Mouse (Mus musculus) intestine, postnatal 0 days (tissue): Measurements from ENCODE around the gene Rsrc2. TPM values are rescaled to one million over a fixed set of nuclear protein-coding genes. Genes with fewer than 3 reads are reported as not detected.
A peak's percentile ranks its signal among the peaks of the same experiment; 100 is the strongest.
"Not testable (repeated sequence)": the region's sequence is repeated elsewhere in the genome, so short reads cannot be mapped to it uniquely, and the experiment has no call there.

Experiments used
- ATAC-seq: fragments of 200-750 bp; cut with Nextera tagmentation; 2 replicates; pipeline ENCODE4 v1.8.0; 2017; ENCODE audit warnings: mild to moderate bottlenecking, moderate TSS enrichment, moderate library complexity
- H3K27ac ChIP-seq: fragments of 300-500 bp; sonication (generic); 2 replicates; pipeline ENCODE4 v1.5.1; 2014; ENCODE audit warnings: mild to moderate bottlenecking, low read depth, low read length, moderate library complexity
- H3K27me3 ChIP-seq: fragments of 300-500 bp; sonication (generic); replicated peaks from 2 replicates; pipeline ENCODE4 v1.6.1; 2014; ENCODE audit warnings: low read length, mixed read lengths; ENCODE audit not compliant: control insufficient read depth, insufficient read depth
- H3K36me3 ChIP-seq: fragments of 300-500 bp; sonication (generic); 2 replicates; pipeline ENCODE4 v1.6.1; 2014; ENCODE audit warnings: mild to moderate bottlenecking, moderate library complexity; ENCODE audit not compliant: control insufficient read depth, insufficient read depth
- H3K4me1 ChIP-seq: fragments of 300-500 bp; sonication (generic); replicated peaks from 2 replicates; pipeline ENCODE4 v1.6.1; 2014; ENCODE audit warnings: antibody characterized with exemption, low read length, mixed read lengths; ENCODE audit not compliant: control insufficient read depth, insufficient read depth
- H3K4me2 ChIP-seq: fragments of 300-500 bp; sonication (generic); replicated peaks from 2 replicates; pipeline ENCODE4 v1.6.1; 2014; ENCODE audit warnings: low read depth, mild to moderate bottlenecking, moderate library complexity
- H3K4me3 ChIP-seq: fragments of 300-500 bp; sonication (generic); 2 replicates; pipeline ENCODE4 v1.5.1; 2014; ENCODE audit warnings: low read depth, low read length
- H3K9ac ChIP-seq: fragments of 300-500 bp; sonication (generic); 2 replicates; pipeline ENCODE4 v1.6.1; 2014; ENCODE audit warnings: mild to moderate bottlenecking, low read depth, low read length
- H3K9me3 ChIP-seq: fragments of 300-500 bp; sonication (generic); 2 replicates; pipeline ENCODE4 v1.6.1; 2016; ENCODE audit warnings: mixed run types; ENCODE audit not compliant: control insufficient read depth
- CTCF ChIP-seq: sonication (generic); IDR thresholded peaks from 2 replicates; pipeline ENCODE4 v1.5.1; 2016; ENCODE audit warnings: low read depth, mild to moderate bottlenecking, control low read depth, antibody characterized with exemption, moderate library complexity
- WGBS: fragments of 180-500 bp; shearing (Covaris S2); extraction: QIAGEN DNeasy Blood & Tissue Kit; methylation state at CpG from one replicate; pipeline ENCODE4 v1.1.7; 2014; 5-methylcytosine and 5-hydroxymethylcytosine counted together
- polyA plus RNA-seq: library from polyadenylated mRNA; unstranded; fragments of >200 nt; fragmentation: Nextera tagmentation; extraction: Ambion mirVana; gene quantifications from 2 replicates; pipeline ENCODE4 v1.2.1, GENCODE M21; 2015

The Rsrc2 gene
- 65.2 and 68.7 TPM in 2 replicates for polyA plus RNA-seq

DNA sequence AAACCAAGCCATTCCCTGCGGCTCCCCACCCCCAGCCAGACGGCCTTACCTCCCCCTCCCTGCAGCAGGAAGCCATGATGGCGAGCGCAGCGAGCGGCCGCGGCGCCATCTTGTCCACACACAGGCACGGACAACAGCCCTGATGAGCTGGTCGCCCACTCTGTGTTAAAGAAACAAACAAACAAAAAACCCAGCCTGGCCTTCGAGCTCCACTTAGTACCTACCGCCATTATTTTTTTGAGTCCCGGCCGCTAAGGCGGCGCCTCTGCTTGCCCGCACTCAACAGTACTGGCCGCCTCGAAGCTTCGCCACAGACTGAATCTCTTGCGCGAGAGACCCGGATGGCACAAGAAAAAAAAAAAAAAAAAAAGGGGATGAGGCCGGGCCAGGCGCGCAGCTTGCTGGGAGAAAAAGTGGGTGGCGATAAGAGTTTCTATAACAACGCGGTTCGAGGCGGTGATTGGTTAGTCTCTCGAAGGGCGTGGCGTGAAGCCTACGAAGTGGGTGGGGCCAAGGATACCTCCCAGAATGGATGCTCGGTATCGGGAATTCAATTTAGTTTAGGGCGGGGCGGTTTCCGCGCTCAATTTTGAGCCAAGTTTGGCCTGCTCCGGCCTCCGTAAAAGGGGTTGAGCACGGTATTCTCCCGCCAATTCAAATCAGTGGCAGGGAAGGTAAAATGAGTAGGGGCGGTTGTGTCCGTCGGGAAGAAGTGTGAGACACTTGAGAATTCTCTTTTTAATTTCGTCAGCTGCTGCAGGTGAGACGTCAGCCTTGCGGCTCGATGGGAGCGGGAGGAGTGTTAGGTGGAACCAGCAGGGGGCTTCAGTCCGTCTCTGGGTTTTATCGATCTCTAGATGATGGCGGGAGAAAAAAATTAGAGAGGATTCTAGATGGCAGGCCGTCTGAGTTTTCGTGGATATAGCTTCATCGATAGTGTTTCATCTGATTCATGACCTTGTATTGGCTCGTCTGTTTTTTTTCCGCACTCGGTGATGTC is at the start of gene Rsrc2, which contains the start of gene Kntc1:
Rsrc2 (minus strand) TSS at position 350 of the 1,000 bp plus-strand sequence.
Kntc1 (plus strand) TSS at position 652 of the 1,000 bp plus-strand sequence.
- H3K9me3 ChIP-seq: no peaks in the 10 kb centered on the region
- peak within 1 kb of the TSS; percentile 75 for H3K4me3 ChIP-seq
- 0 out of 2 replicates have a peak, but pooled peaks cover 7% of the 10 kb centered on the region for H3K4me1 ChIP-seq
- H3K27ac ChIP-seq: peak within 1 kb of the TSS; percentile 96
- peak within 1 kb of the TSS; percentile 75 for H3K9ac ChIP-seq
- no peaks in the 10 kb centered on the region for H3K27me3 ChIP-seq
- H3K36me3 ChIP-seq: peaks cover 5% of the 10 kb centered on the region; the same call in 1 of the 2 replicates
- peak; percentile 46 for TF ChIP-seq CTCF
- ATAC-seq: peak; percentile 98
- H3K4me2 ChIP-seq: peak within 1 kb of the TSS; percentile 71
- under 1% methylated on average over 63 of the region's 63 CpGs for WGBS

DNA sequence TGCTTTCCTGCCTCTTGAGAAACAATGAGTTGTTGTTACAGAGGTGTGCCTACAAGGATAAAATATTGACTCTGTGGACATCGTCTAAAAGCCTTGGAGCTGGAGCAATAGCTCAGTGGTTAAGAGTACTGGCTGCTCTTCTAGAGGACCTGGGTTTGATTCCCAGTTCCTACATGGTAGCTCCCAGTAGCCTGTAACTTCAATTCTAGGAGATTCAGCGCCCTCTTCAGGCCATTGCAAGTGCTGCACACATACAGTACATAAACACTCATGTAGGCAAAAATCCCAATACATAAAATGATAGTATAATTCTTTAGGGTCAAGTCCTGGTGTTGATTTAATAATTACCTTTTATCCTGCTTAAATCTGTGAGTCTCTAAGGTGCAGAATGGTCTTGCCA is 43.9 kb upstream of the Rsrc2 start:
- no peak for TF ChIP-seq CTCF
- H3K36me3 ChIP-seq: peaks cover 44% of the 10 kb centered on the region
- no peak overlapping the region for H3K27ac ChIP-seq
- WGBS: 89% methylated on average over 2 of the region's 2 CpGs
- no peaks in the 10 kb centered on the region for H3K27me3 ChIP-seq
- H3K4me3 ChIP-seq: no peak overlapping the region
- no peak overlapping the region for H3K4me2 ChIP-seq
- ATAC-seq: no peak
- no peaks in the 10 kb centered on the region for H3K4me1 ChIP-seq
- H3K9me3 ChIP-seq: no peaks in the 10 kb centered on the region
- no peak overlapping the region for H3K9ac ChIP-seq

DNA sequence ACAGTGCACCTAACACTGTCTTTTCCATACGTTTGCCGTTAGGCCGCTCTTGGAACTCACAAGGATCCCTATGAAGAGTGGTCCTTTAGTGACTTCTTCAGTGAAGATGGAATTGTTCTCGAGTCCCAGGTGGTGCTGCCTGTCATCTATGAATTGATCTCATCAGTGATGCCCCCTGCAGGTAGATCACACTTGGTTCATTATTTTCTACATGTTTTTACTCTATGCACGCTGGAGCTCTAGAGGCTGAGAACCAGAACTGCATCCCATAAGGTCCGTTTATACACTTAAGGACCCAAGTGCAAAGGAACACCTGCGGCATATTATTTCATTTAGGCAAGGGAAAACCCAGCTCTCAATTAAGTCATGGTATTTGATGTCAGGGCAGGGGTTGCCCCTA is 39.8 kb upstream of the Rsrc2 start:
- H3K27ac ChIP-seq: no peak overlapping the region
- H3K4me2 ChIP-seq: no peak overlapping the region
- WGBS: 91% methylated on average over 7 of the region's 7 CpGs
- no peak overlapping the region for H3K4me3 ChIP-seq
- no peaks in the 10 kb centered on the region for H3K4me1 ChIP-seq
- H3K36me3 ChIP-seq: peaks cover 33% of the 10 kb centered on the region
- TF ChIP-seq CTCF: peak; percentile 42
- H3K9me3 ChIP-seq: no peaks in the 10 kb centered on the region
- ATAC-seq: no peak
- H3K9ac ChIP-seq: no peak overlapping the region
- no peaks in the 10 kb centered on the region for H3K27me3 ChIP-seq

DNA sequence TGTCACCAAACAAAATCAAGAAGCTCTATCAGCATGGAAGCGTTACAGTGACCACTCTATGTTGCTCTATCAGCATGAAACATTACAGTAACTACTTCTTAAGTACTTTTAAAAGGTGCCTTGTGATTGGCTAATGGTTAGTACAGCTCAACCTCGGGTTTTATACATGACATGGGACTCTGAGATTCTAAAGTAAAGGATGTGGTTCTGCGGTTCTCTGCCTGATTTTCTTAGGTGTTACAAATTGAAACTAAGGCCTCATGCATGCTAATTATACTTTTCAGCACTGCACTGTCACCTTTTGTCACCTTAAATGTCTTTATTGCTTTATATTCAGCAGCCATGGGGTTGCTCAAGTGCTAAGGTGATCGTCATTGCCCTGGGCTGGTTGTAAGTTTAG is 32.6 kb upstream of the Rsrc2 start:
- WGBS: 93% methylated on average over 4 of the region's 4 CpGs
- no peak for ATAC-seq
- H3K9me3 ChIP-seq: no peaks in the 10 kb centered on the region

DNA sequence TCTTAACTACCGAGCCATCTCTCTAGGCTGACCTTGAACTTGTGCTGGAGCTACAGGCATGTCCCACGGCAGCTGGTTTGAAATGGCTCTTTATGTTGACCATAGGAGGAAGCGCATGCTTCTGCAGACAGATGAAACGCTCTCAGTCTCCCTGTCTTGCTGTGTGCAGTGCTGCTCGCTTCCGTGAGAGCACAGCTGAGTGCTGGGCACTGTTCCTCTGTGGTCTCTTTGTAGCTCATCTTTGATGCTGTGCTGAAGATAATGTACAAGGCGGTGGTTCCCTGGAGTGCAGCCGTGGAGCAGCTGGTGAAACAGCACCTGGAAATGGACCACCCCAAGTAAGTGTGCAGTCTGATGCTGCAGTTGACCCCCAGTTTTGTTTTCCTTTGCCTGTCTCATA is 31.5 kb upstream of the Rsrc2 start:
- 89% methylated on average over 8 of the region's 8 CpGs for WGBS
- Histone ChIP-seq H3K4me1 (no peaks in the 10 kb centered on the region), H3K36me3 (peaks cover 39% of the 10 kb centered on the region), H3K9me3 (no peaks in the 10 kb centered on the region), H3K9ac (no peak overlapping the region), H3K27me3 (no peaks in the 10 kb centered on the region), H3K4me3 (no peak overlapping the region), H3K4me2 (no peak overlapping the region), H3K27ac (no peak overlapping the region)
- no peak for ATAC-seq
- TF ChIP-seq CTCF: no peak

More for the DNA sequence above, 32.6 kb upstream of the Rsrc2 start:
- H3K4me2 ChIP-seq: no peak overlapping the region
- H3K4me1 ChIP-seq: no peaks in the 10 kb centered on the region
- H3K36me3 ChIP-seq: peaks cover 37% of the 10 kb centered on the region
- no peak overlapping the region for H3K27ac ChIP-seq
- TF ChIP-seq CTCF: no peak
- H3K9ac ChIP-seq: no peak overlapping the region
- no peak overlapping the region for H3K4me3 ChIP-seq
- H3K27me3 ChIP-seq: no peaks in the 10 kb centered on the region

DNA sequence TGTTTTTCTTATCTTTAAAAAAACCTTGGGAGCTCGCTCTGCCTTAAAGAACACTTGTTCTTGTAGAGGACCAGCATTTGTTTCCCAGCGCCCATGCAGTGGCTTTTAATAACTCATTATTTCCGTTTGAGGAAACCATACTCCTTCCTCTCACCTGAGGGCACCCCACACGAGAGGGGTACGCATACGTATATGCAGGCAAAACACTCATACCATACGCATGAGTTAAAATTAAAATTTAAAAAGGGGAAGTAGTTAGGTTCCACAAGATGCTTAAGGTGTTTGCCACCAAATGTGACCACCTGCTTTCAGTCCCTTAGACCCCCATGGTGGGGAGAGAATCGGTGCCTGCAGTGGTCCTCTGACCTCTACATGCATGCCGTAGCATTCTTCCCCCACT is 24.2 kb upstream of the Rsrc2 start:
- Histone ChIP-seq H3K27me3 (no peaks in the 10 kb centered on the region), H3K4me2 (no peak overlapping the region), H3K4me1 (no peaks in the 10 kb centered on the region), H3K9ac (no peak overlapping the region), H3K4me3 (no peak overlapping the region), H3K36me3 (peaks cover 20% of the 10 kb centered on the region), H3K9me3 (no peaks in the 10 kb centered on the region), H3K27ac (no peak overlapping the region)
- WGBS: 96% methylated on average over 9 of the region's 9 CpGs
- ATAC-seq: no peak
- TF ChIP-seq CTCF: no peak

DNA sequence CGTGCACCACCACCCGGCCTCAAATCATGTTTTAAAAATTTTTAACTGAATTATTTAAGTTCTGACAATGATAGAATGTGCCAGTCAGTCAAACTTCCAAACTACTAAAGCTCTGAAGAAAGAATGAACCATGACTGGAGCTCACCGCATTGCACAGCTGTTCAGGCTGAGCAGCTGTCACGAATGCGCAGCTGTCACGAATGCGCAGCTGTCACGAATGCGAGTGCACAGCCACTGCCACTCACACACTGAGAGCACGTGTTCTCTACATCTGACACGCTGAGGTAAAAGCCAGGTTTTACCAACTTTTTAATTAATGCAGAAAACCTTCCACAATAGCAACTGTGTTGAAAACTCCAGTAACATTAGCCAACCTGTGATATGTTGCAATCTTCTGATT is 17.2 kb upstream of the Rsrc2 start:
- not testable (repeated sequence) for H3K36me3 ChIP-seq, H3K27me3 ChIP-seq, H3K9me3 ChIP-seq, H3K27ac ChIP-seq, H3K4me3 ChIP-seq, H3K4me2 ChIP-seq, ATAC-seq, H3K9ac ChIP-seq, H3K4me1 ChIP-seq
- 95% methylated on average over 11 of the region's 11 CpGs for WGBS
